Mouse (Mus musculus) testis, adult 2 months (tissue): ENCODE data around the gene Epp13.
"Not testable (repeated sequence)": the region's sequence is repeated elsewhere in the genome, so short reads cannot be mapped to it uniquely, and the experiment has no call there.

Experiments
- CTCF ChIP-seq: fragments of 200-500 bp; IDR thresholded peaks from 2 replicates; pipeline ENCODE4 v1.5.1; 2012; ENCODE audit warnings: low read depth, mild to moderate bottlenecking, inconsistent platforms, low read length, moderate library complexity; ENCODE audit not compliant: control insufficient read depth, insufficient read depth, insufficient replicate concordance
- POLR2A ChIP-seq: fragments of 200-500 bp; IDR thresholded peaks from 2 replicates; pipeline ENCODE4 v1.6.1; 2012; ENCODE audit warnings: low read depth, mild to moderate bottlenecking, inconsistent platforms, low read length, moderate library complexity; ENCODE audit not compliant: control insufficient read depth

DNA sequence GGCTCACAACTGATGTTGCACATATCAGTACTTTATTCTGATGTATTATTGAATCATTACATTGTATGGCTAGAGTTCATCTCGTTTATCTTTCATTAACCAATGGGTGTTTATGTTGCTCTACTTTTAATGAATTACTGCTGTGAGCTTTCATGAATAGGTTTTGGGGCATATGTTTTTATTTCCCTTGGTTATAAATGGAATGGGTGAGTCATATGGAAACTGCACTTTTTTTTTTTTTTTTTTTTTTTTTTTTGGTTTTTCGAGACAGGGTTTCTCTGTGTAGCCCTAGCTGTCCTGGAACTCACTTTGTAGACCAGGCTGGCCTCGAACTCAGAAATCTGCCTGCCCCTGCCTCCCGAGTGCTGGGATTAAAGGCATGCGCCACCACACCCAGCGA is 38.6 kb downstream of the Epp13 start:
- TF ChIP-seq POLR2A, CTCF: not testable (repeated sequence)
